Mouse (Mus musculus) cerebellum, postnatal 36 days (tissue): ENCODE data around the gene Gm37240.

Source experiments
- DNase-seq, 2 experiments: peaks; one replicate each; pipeline ENCODE4 v3.0.0; 2021 to 2022; ENCODE audit warnings: mixed read lengths in 2 of 2

Gene Gm37240

GRCm38 (mm10) chr3:85377946-85378702, 509.2 kb downstream of the Gm37240 start:
- DNase-seq: peak; percentile 88 to 91

GRCm38 (mm10) chr3:85377505-85377904, 509.8 kb downstream of the Gm37240 start:
- no peak for DNase-seq

DNA sequence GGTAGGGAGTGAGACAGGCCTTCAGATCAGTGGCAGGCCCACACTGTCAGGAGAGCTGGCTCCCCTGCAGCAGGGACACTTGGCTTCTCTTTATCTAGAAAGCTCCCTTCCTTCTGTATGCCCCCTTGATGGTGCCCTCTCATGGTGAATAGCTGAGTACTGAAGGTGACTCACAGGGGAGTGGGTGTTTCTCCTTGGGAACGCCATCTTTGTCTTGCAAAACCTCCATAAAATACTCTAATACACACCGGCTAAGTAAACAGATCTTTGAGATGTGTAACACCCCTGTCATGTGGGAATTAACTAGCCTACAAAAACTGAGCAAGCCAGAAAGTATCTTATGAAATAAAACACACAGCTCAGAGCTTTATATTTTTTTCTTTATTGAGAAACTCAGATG, 510.8 kb downstream of the Gm37240 start:
- DNase-seq: no peak

- no peak for DNase-seq
Measured at GRCm38 (mm10) chr3:85373039-85373438, 514.3 kb downstream of the Gm37240 start.

GRCm38 (mm10) chr3:85369847-85370246, 517.5 kb downstream of the Gm37240 start:
- no peak for DNase-seq

- DNase-seq: no peak
Measured at GRCm38 (mm10) chr3:85369157-85369556, 518.2 kb downstream of the Gm37240 start.

DNA sequence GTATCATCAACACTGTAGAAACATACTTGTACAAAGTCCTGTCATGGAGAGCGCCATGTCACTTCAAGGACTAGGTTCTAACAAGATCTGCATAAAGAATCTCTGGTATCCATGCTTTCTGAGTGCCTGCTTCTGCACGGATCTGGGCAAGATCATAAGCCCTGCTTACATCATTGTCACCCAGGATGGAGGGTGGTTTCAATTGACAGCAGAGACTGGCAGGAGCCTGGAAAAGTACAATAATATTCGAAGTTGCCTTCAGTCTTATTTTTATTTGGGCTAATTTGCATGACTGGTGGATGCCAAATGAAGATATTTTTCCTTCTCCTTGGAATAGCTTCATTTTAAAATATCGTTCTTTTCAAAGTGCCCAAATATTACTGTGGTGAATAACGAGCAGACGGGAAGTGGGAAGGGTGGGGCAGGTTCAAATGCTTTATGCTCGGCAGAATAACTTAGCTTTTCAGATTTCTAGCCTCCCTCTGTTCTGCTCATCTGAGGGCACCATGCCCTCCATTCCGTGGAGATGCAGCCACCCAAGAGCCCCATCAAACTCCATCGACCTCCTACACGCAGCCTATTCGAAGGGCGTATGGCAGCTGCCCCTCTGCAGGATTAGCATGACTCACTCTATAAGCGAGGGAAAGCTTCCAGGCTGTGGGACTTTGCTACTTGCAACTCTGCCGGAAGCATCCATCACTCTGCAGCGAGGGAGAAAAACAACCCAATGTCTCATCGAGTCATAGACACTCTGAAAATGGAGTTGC, 518.8 kb downstream of the Gm37240 start:
- DNase-seq: no peak

DNA sequence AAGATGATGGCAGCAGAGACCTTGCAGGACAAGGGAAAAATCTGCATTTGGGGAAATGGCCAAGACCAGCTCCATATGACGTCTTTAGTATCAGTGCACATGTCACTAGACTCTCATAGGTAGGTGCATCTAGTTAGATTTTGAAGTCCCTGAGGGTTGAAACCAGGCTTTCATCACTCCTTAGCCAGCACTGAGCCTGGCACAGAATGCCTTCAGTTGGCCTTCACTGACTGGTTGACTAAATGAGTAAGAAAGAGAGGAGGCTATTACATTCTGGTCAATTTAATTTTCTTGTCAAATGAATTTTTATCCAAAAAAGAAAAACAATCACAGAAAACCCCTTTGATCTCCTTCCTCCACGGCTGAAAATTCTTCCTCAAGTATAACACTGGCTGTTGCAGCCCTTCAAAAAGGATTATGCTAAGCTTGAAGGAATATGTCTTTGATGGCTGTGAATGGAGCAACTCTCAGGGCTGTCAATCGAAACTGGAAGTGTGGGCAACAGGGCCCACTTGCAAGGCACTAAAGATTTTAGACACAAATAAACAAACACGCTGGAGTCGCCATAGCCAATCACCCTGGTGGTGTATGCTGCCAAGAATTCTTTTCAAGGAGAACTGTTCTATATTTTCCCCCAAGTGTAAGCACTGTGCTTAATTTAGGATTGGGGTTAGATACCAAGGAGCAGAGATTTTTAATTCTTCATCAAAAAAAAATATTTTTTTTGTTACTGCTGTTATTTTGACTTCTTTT, 522.6 kb downstream of the Gm37240 start:
- DNase-seq: no peak

DNA sequence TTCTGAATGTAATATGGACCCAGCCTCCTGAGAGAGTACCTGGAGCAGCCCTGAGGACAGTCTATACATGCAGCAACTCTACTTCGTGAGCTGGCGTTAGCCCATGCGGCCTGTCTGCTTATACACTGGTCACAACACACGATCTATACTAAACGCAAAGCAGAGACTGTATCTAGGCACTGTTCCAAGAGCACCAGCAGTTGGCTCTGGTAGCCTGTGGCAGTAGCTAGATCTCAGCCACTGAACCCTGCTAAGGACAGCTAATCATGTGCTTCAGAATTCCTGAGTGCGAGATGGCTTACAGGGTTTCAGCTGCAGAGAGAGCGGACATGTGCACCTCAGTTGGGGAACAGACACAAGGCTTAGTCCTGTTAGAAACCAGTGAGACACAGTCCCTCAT, 524.4 kb downstream of the Gm37240 start:
- peak; percentile 32 to 39 for DNase-seq

DNA sequence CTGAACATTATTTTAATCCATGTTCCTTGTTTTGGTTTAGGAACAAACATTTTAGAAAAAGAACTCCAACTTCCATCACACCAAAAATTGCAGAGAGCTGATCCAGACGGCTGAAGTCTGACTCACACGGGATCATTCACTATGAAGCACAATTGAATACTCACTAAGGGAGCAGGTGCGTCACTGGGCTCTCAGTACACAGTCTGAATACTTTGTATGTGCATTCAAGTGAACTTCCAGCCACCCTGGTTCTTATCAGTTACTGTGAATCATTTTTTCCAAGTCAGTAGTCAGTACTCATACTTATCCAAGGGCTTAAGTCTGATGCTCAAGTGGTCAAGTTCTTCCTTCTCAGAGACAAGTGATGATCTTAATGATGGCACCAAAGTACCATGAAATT, 530.9 kb downstream of the Gm37240 start:
- no peak for DNase-seq

- no peak for DNase-seq
Measured at GRCm38 (mm10) chr3:85348021-85348420, 539.3 kb downstream of the Gm37240 start.

- peak; percentile 47 for DNase-seq
Measured at GRCm38 (mm10) chr3:85341103-85341860, 546.0 kb downstream of the Gm37240 start.

- no peak for DNase-seq
Measured at GRCm38 (mm10) chr3:85340491-85340890, 546.8 kb downstream of the Gm37240 start.

- no peak for DNase-seq
Measured at GRCm38 (mm10) chr3:85339926-85340325, 547.4 kb downstream of the Gm37240 start.

GRCm38 (mm10) chr3:85339269-85339820, 548.0 kb downstream of the Gm37240 start:
- DNase-seq: no peak

DNA sequence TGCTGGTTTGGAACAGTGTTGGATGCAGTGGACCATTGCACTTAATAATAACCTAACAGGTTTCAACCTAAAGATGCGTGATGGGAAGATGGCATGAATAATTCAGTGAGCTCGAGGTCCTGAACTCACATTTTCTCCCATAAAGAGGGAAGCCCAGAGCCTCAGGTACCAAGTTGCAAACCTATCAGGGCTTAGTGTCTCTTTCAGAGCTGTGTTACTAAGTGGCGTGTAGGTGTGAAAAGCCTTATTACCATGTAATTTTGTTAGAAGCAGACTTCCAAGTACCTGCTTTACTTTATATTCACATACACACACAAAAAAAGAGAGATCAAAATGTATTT, 548.6 kb downstream of the Gm37240 start:
- DNase-seq: no peak

- DNase-seq: no peak
Measured at GRCm38 (mm10) chr3:85337881-85338754, 549.2 kb downstream of the Gm37240 start.

DNA sequence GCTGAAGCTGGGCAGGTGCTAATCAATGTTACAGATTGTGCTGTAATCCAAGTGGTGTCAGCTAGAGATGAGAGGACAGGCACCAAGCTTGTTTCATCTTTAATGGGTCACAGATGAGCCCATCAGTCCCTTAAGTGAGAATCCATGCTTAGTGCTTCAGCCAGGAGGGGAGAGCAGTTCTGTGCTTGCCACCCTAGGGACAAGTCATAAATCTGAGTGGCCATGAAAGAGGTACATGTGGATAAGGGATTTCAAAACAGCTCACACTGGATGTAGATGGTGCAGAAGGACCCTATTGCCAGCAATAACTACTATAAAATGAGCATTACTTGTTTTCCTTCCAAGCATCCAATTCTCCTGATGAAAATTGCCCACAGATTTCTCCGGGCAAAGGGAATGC, 551.8 kb downstream of the Gm37240 start:
- DNase-seq: no peak

DNA sequence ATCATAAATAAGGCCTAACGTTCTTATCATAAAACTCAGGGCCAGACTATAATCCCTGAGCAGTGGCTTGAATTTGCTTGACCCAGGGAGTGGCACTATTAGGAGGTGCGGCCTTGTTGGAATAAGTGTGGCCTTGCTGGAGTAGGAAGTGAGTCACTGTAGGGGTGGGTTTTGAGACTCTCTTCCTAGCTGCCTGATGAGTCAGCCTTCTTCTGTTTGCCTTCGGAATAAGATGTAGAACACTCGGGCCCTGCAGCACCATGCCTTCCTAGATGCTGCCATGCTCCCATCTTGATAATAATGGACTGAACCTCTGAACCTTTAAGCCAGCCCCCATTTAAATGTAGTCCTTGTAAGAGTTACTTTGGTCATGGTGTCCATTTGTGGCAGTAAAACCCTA, 555.0 kb downstream of the Gm37240 start:
- no peak for DNase-seq

GRCm38 (mm10) chr3:85318256-85318655, 569.1 kb downstream of the Gm37240 start:
- no peak for DNase-seq

- DNase-seq: no peak
Measured at GRCm38 (mm10) chr3:85317306-85317705, 570.0 kb downstream of the Gm37240 start.

DNA sequence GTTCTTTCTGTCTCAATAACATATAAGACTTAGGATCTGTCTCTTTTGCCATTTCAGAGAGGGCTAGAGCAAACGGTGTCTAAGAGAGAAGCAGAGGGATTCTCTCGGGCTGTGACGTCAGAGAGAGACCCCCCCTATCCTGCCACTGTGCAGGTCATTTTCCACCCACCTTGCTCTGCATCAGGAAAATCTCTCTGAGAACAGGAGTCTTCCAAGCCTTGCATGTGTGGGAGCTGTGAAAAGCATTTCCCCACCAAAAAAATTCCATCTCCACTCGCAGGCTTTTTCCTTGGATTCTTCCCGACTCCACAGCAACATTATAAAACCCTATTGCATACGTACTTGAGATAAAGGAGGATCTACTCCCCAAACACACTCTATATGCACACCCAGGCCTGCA, 572.4 kb downstream of the Gm37240 start:
- no peak for DNase-seq
